Mouse (Mus musculus) frontal cortex, adult (tissue): ENCODE measurements around the gene Amt.
"Not testable (repeated sequence)": the region's sequence is repeated elsewhere in the genome, so short reads cannot be mapped to it uniquely, and the experiment has no call there.

Experiments used
- ATAC-seq: cut with Nextera tagmentation; 2 replicates; pipeline ENCODE4 v1.9.2; 2017; ENCODE audit warnings: mild to moderate bottlenecking, moderate library complexity, mixed read lengths; ENCODE audit not compliant: low TSS enrichment

The Amt gene

GRCm38 (mm10) chr9:108280071-108280828, 16.4 kb upstream of the Amt start:
- ATAC-seq = no peak

GRCm38 (mm10) chr9:108284410-108284809, 12.2 kb upstream of the Amt start:
- ATAC-seq = peak; percentile 95

- not testable (repeated sequence) for ATAC-seq
These were observed 9.0 kb upstream of the Amt start for GRCm38 (mm10) chr9:108287526-108288238.

- ATAC-seq = no peak
These were observed 7.3 kb upstream of the Amt start for GRCm38 (mm10) chr9:108289347-108289746.

- peak; percentile 98 for ATAC-seq
These were observed 6.5 kb upstream of the Amt start, which contains the start of gene Nicn1 for GRCm38 (mm10) chr9:108290016-108290750. TSS of gene Nicn1 (plus strand) at chr9:108290429.

GRCm38 (mm10) chr9:108290773-108291172, 5.9 kb upstream of the Amt start:
- no peak for ATAC-seq

GRCm38 (mm10) chr9:108301853-108302252, 5.2 kb downstream of the Amt start:
- no peak for ATAC-seq

- no peak for ATAC-seq
These were observed 8.1 kb downstream of the Amt start for GRCm38 (mm10) chr9:108304716-108305115.

GRCm38 (mm10) chr9:108305170-108305569, 8.5 kb downstream of the Amt start:
- no peak for ATAC-seq

- ATAC-seq = peak; percentile 97
These were observed 9.2 kb downstream of the Amt start, which contains the start of the genes Rhoa and Tcta for GRCm38 (mm10) chr9:108305629-108306520. TSS of gene Rhoa (plus strand) at chr9:108306129. TSS of gene Tcta (minus strand) at chr9:108306160.

- ATAC-seq = peak; percentile 7; the same call in 1 of the 2 replicates
These were observed 9.9 kb downstream of the Amt start for GRCm38 (mm10) chr9:108306571-108306980.

- no peak for ATAC-seq
These were observed 10.6 kb downstream of the Amt start for GRCm38 (mm10) chr9:108307021-108307807.

GRCm38 (mm10) chr9:108308141-108308540, 11.5 kb downstream of the Amt start:
- ATAC-seq = no peak

- no peak for ATAC-seq
These were observed 20.9 kb downstream of the Amt start for GRCm38 (mm10) chr9:108317572-108317971.

GRCm38 (mm10) chr9:108318462-108318861, 21.8 kb downstream of the Amt start:
- no peak for ATAC-seq

GRCm38 (mm10) chr9:108322054-108322453, 25.4 kb downstream of the Amt start:
- ATAC-seq = not testable (repeated sequence)

- peak; percentile 70; the same call in 1 of the 2 replicates for ATAC-seq
These were observed 28.1 kb downstream of the Amt start for GRCm38 (mm10) chr9:108324784-108325183.

GRCm38 (mm10) chr9:108325811-108326210, 29.2 kb downstream of the Amt start:
- ATAC-seq = no peak

GRCm38 (mm10) chr9:108337848-108338550, 41.3 kb downstream of the Amt start:
- ATAC-seq = no peak

- no peak for ATAC-seq
These were observed 41.9 kb downstream of the Amt start for GRCm38 (mm10) chr9:108338551-108338885.
